Mouse (Mus musculus) heart, embryonic 13.5 days (tissue): ENCODE results near the gene Ppfia3. TPM values are rescaled to one million over a fixed set of nuclear protein-coding genes. Genes with fewer than 3 reads are reported as not detected.

Experiments
- ATAC-seq: fragments of 200-750 bp; cut with Nextera tagmentation; 2 replicates; pipeline ENCODE4 v1.8.0; 2017; ENCODE audit warnings: moderate TSS enrichment; ENCODE audit not compliant: insufficient number of reproducible peaks, low FRiP score, low TSS enrichment; ENCODE audit errors: extremely low read depth
- H3K27ac ChIP-seq: fragments of 300-500 bp; sonication (generic); replicated peaks from 2 replicates; pipeline ENCODE4 v1.5.1; 2015; ENCODE audit warnings: moderate library complexity, mild to moderate bottlenecking, inconsistent platforms
- H3K27me3 ChIP-seq: fragments of 300-500 bp; sonication (generic); replicated peaks from 2 replicates; pipeline ENCODE4 v1.6.1; 2015; ENCODE audit warnings: mild to moderate bottlenecking, inconsistent platforms
- H3K36me3 ChIP-seq: fragments of 300-500 bp; sonication (generic); 2 replicates; pipeline ENCODE4 v1.6.1; 2015; ENCODE audit warnings: mild to moderate bottlenecking, inconsistent platforms
- H3K4me1 ChIP-seq: fragments of 300-500 bp; sonication (generic); 2 replicates; pipeline ENCODE4 v1.6.1; 2015; ENCODE audit warnings: inconsistent platforms
- H3K4me2 ChIP-seq: fragments of 300-500 bp; sonication (generic); 2 replicates; pipeline ENCODE4 v1.6.1; 2015; ENCODE audit warnings: inconsistent platforms, mild to moderate bottlenecking, moderate library complexity
- H3K4me3 ChIP-seq: fragments of 300-500 bp; sonication (generic); 2 replicates; pipeline ENCODE4 v1.5.1; 2015; ENCODE audit warnings: moderate library complexity, mild to moderate bottlenecking, inconsistent platforms
- H3K9ac ChIP-seq: fragments of 300-500 bp; sonication (generic); 2 replicates; pipeline ENCODE4 v1.6.1; 2015; ENCODE audit warnings: inconsistent platforms, mild to moderate bottlenecking, moderate library complexity
- H3K9me3 ChIP-seq: fragments of 300-500 bp; sonication (generic); 2 replicates; pipeline ENCODE4 v1.6.1; 2016; ENCODE audit warnings: inconsistent platforms
- WGBS: fragments of 180-500 bp; shearing (Covaris S2); methylation state at CpG from one replicate; pipeline ENCODE4 v1.1.7; 2015; ENCODE audit warnings: mixed read lengths; 5-methylcytosine and 5-hydroxymethylcytosine counted together
- polyA plus RNA-seq: library from polyadenylated mRNA; unstranded; fragments of >200 nt; fragmentation: Nextera tagmentation; extraction: Ambion mirVana; gene quantifications from 2 replicates; pipeline ENCODE4 v1.2.1, GENCODE M21; 2015

The Ppfia3 gene
- polyA plus RNA-seq, 1 experiment from 2014 or later, result 2.3 TPM

DNA sequence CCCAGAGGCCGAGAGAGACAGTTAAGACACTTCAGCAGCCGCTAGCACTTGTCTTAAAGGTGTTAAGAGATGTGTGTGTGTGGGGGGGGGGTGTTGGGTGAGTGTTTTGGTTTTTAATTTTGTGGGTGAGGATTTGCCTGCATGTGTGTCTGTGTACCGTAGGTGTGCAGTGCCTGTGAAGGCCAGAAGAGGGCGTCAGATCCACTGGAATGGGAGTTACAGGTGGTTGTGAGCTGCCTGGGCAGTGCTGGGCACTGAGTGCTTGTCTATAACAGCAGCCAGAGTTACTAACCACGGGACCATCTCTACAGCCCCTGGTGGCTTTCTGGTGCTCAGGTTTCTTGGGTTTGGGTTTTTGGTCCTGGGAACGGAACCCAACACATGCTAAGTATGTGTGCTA, 35.3 kb downstream of the Ppfia3 start:
- Histone ChIP-seq H3K4me3 (no peak overlapping the region), H3K9me3 (no peaks in the 10 kb centered on the region), H3K27me3 (no peaks in the 10 kb centered on the region), H3K9ac (no peak overlapping the region), H3K4me1 (peaks cover 61% of the 10 kb centered on the region), H3K27ac (no peak overlapping the region), H3K4me2 (no peak overlapping the region), H3K36me3 (peaks cover 13% of the 10 kb centered on the region)
- ATAC-seq, result no peak
- 73% methylated on average over 6 of the region's 6 CpGs for WGBS

DNA sequence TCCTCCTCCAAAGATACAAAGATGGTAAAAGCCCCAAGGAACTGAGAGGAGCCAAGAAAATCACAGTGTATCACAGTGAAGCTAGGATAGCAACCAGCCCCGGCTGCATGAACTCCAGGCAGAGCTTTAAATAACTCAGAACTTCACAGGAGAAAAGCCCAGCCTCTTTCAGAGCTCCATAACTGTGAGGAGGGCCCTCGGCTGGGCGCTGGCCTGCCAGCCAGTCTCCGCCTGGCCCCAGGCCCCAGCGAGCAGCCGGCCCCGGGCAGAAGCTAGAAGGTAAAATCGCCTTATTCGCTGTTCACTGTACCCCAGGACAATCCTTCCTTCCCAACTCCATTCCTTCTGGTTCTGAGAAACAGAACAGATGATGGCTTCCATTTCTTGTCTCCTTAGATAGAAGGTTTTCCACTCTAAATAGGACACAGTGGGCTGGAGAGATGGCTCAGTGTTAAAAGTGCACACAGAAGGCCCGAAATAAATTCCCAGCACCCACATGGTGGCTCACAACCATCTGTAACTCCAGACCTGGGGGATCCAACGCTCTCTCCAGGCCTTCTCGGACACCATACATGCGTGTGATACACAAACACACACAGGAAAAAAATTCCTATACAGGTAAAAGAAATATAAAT, 37.9 kb downstream of the Ppfia3 start:
- Histone ChIP-seq H3K4me2 (peak overlapping the region; percentile 18; the same call in 1 of the 2 replicates), H3K36me3 (peaks cover 36% of the 10 kb centered on the region), H3K9ac (peak overlapping the region; percentile 67), H3K27ac (peak overlapping the region; percentile 92), H3K9me3 (peaks cover 3% of the 10 kb centered on the region; the same call in 1 of the 2 replicates), H3K4me3 (no peak overlapping the region), H3K4me1 (peaks cover 41% of the 10 kb centered on the region), H3K27me3 (no peaks in the 10 kb centered on the region)
- 52% methylated on average over 13 of the region's 13 CpGs for WGBS
- no peak for ATAC-seq

DNA sequence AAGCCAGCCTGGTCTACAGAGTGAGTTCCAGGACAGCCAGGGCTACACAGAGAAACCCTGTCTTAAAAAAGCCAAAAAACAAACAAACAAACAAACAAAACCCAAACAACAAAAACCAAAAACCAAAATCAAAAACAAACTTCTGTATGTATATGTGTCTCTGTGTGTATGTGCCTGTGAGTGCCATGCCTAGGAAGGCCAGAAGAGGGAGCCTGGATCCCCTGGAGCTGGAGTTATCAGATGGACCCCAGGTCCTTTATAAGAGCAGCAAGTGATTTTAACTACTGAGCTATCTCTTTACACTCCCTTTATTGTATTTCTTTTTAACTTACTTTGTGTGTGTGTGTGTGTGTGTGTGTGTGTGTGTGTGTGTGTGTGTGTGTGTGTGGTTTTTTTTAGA, 41.0 kb downstream of the Ppfia3 start:
- H3K9ac ChIP-seq, result no peak overlapping the region
- peaks cover 15% of the 10 kb centered on the region for H3K4me1 ChIP-seq
- H3K4me3 ChIP-seq, result no peak overlapping the region
- no peak for ATAC-seq
- no peaks in the 10 kb centered on the region for H3K27me3 ChIP-seq
- H3K27ac ChIP-seq, result no peak overlapping the region
- H3K4me2 ChIP-seq, result no peak overlapping the region
- peaks cover 3% of the 10 kb centered on the region; the same call in 1 of the 2 replicates for H3K9me3 ChIP-seq
- H3K36me3 ChIP-seq, result peaks cover 63% of the 10 kb centered on the region

- H3K9ac ChIP-seq, result no peak overlapping the region
- no peak overlapping the region for H3K27ac ChIP-seq
- no peaks in the 10 kb centered on the region for H3K27me3 ChIP-seq
- H3K4me2 ChIP-seq, result no peak overlapping the region
- peaks cover 82% of the 10 kb centered on the region for H3K36me3 ChIP-seq
- H3K4me1 ChIP-seq, result 0 out of 2 replicates have a peak, but pooled peaks cover 3% of the 10 kb centered on the region
- 84% methylated on average over 5 of the region's 5 CpGs for WGBS
- no peak overlapping the region for H3K4me3 ChIP-seq
- H3K9me3 ChIP-seq, result peaks cover 3% of the 10 kb centered on the region; the same call in 1 of the 2 replicates
- no peak for ATAC-seq
These were observed 43.8 kb downstream of the Ppfia3 start for GRCm38 (mm10) chr7:45323069-45323468.

GRCm38 (mm10) chr7:45322245-45322644, 44.6 kb downstream of the Ppfia3 start:
- Histone ChIP-seq H3K4me1 (no peaks in the 10 kb centered on the region), H3K4me3 (no peak overlapping the region), H3K27ac (no peak overlapping the region), H3K36me3 (peaks cover 88% of the 10 kb centered on the region), H3K9me3 (peaks cover 3% of the 10 kb centered on the region; the same call in 1 of the 2 replicates), H3K9ac (no peak overlapping the region), H3K4me2 (no peak overlapping the region), H3K27me3 (no peaks in the 10 kb centered on the region)
- ATAC-seq, result no peak
- WGBS, result 80% methylated on average over 4 of the region's 4 CpGs

GRCm38 (mm10) chr7:45316536-45316935, 50.3 kb downstream of the Ppfia3 start:
- H3K4me2 ChIP-seq, result no peak overlapping the region
- 85% methylated on average over 14 of the region's 14 CpGs for WGBS
- no peak overlapping the region for H3K9ac ChIP-seq
- no peaks in the 10 kb centered on the region for H3K9me3 ChIP-seq
- H3K36me3 ChIP-seq, result peaks cover 62% of the 10 kb centered on the region
- H3K4me3 ChIP-seq, result no peak overlapping the region
- H3K4me1 ChIP-seq, result peaks cover 21% of the 10 kb centered on the region
- no peak overlapping the region for H3K27ac ChIP-seq
- H3K27me3 ChIP-seq, result no peaks in the 10 kb centered on the region
- no peak for ATAC-seq

DNA sequence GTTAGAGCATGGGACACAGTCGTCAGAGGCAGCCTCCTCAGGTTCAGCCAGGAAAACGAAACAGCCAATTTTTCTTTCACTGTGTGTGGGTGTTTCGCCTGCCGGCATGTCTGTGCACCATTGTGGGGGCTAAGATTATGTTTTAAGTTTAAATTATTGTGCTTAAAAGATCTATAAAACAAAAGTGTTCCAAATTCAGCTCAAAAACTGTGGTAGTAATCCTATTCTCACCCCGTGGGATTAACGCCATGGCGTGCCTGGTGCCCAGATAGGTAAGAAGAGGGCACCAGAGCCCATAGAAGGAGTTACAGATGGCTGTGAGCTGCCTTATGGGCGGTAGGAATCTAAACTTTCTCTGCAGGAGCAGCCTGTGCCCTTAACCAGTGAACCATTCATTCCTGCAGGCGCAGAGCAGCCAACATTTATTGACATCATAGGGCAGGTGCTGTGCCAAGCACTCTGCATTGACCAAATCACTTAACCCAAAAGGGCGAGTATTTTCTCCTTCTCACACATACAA, 51.6 kb downstream of the Ppfia3 start:
- Histone ChIP-seq H3K4me3 (no peak overlapping the region), H3K4me1 (peaks cover 21% of the 10 kb centered on the region), H3K27me3 (no peaks in the 10 kb centered on the region), H3K9ac (no peak overlapping the region), H3K36me3 (peaks cover 61% of the 10 kb centered on the region), H3K4me2 (no peak overlapping the region), H3K9me3 (no peaks in the 10 kb centered on the region), H3K27ac (no peak overlapping the region)
- WGBS, result 80% methylated on average over 10 of the region's 10 CpGs
- ATAC-seq, result no peak

DNA sequence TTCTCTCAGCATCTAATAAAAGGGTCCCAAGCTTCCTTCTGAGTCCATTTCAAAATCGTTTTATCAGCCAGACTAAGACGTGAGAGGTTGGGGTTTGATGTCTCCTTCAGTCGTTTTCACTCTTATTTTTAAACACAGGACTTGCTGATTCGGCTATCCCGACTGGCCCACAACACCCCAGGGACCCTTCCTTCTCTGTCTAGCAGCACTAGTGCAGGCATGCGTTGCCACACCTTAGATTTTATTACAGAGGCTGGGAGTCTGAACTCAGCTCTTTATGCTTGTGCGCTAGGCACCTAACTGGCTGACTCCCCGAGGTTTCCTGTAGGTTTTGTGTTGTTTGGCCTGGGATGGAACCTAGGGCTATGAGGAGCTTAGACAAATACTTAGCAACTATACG, 53.3 kb downstream of the Ppfia3 start:
- peak overlapping the region; percentile 61 for H3K27ac ChIP-seq
- H3K9me3 ChIP-seq, result no peaks in the 10 kb centered on the region
- H3K4me2 ChIP-seq, result no peak overlapping the region
- H3K4me3 ChIP-seq, result no peak overlapping the region
- no peaks in the 10 kb centered on the region for H3K27me3 ChIP-seq
- H3K4me1 ChIP-seq, result peaks cover 21% of the 10 kb centered on the region
- ATAC-seq, result no peak
- peak overlapping the region; percentile 33; the same call in 1 of the 2 replicates for H3K9ac ChIP-seq
- WGBS, result 40% methylated on average over 9 of the region's 9 CpGs
- peaks cover 59% of the 10 kb centered on the region for H3K36me3 ChIP-seq

DNA sequence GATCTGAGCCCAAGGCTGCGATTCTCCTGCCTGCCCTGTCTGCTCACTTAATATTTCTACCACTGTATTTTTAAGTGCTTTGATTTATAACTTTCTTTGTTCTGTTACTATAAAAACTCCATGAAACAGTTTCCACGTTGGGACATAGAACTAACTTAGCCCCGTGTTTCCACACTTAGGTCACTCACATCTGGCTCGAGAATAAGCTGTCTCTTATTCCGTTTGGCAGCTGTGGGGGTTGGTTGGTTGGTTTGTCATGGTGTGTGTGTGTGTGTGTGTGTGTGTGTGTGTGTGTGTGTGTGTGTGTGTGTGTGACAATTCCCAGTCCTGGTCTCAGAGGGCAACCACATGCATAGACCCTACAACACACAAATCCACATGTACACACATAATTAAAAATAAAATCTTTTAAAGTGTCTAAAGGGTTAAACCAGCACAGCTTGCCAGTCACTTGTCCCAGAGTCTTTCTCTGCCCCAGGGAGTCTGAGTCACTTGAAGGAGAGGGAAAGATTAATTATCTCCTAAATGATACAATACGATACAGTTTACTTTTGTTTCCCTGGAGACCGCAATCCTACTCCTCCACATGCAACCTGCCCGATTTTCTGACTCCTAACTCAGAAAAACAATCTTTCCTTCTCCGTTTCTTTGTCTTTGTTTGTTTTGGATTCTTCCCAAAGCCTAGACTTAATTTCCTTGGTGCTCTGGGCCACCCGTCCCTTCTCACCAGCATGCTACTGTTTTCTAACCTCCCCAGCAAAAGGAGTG, 53.9 kb downstream of the Ppfia3 start:
- Histone ChIP-seq H3K27me3 (no peaks in the 10 kb centered on the region), H3K36me3 (peaks cover 59% of the 10 kb centered on the region), H3K4me2 (no peak overlapping the region), H3K4me1 (peaks cover 21% of the 10 kb centered on the region), H3K4me3 (no peak overlapping the region), H3K9ac (peak overlapping the region; percentile 33; the same call in 1 of the 2 replicates), H3K9me3 (no peaks in the 10 kb centered on the region), H3K27ac (peak overlapping the region; percentile 61; the same call in 1 of the 2 replicates)
- no peak for ATAC-seq
- WGBS, result 32% methylated on average over 10 of the region's 10 CpGs

GRCm38 (mm10) chr7:45312023-45312422, 54.8 kb downstream of the Ppfia3 start:
- Histone ChIP-seq H3K4me3 (no peak overlapping the region), H3K4me2 (no peak overlapping the region), H3K36me3 (peaks cover 58% of the 10 kb centered on the region), H3K27me3 (no peaks in the 10 kb centered on the region), H3K27ac (0 out of 2 replicates have a peak overlapping the region, but pooled peaks have one; percentile 7), H3K9ac (no peak overlapping the region), H3K9me3 (no peaks in the 10 kb centered on the region), H3K4me1 (peaks cover 21% of the 10 kb centered on the region)
- WGBS, result 34% methylated on average over 8 of the region's 8 CpGs
- no peak for ATAC-seq

GRCm38 (mm10) chr7:45309455-45309854, 57.4 kb downstream of the Ppfia3 start:
- ATAC-seq, result no peak
- no peak overlapping the region for H3K4me3 ChIP-seq
- 18% methylated on average over 9 of the region's 9 CpGs for WGBS
- H3K27me3 ChIP-seq, result no peaks in the 10 kb centered on the region
- H3K4me1 ChIP-seq, result peaks cover 21% of the 10 kb centered on the region
- H3K9me3 ChIP-seq, result no peaks in the 10 kb centered on the region
- no peak overlapping the region for H3K27ac ChIP-seq
- peaks cover 54% of the 10 kb centered on the region for H3K36me3 ChIP-seq
- H3K9ac ChIP-seq, result no peak overlapping the region
- H3K4me2 ChIP-seq, result no peak overlapping the region
